Comparison of ENCODE assay signal across 9 mouse cellular contexts in genomic region chr4:123093064-123093776, GRCm38 (mm10). TPM values are rescaled to one million over a fixed set of nuclear protein-coding genes. Genes with fewer than 3 reads are reported as not detected.
DNase-seq lines count a peak whose midpoint lies in the region; ATAC-seq and TF ChIP-seq lines count a peak whose summit lies in the region.
"Had no signal": no experiment of that assay in that cellular context is flagged by ENCODE, and none has a peak within 500 bp of the region (broad histone marks: within the 10 kb centered on the region; RNA-seq: fewer than 3 reads in every experiment).

No protein-coding gene starts in this region.

- no peak for TF ChIP-seq CTCF in kidney, postnatal 0 days (IDR thresholded peaks at IDR 0.05; ENCODE audit: low read depth)

- no peak overlapping the region for H3K9ac ChIP-seq in kidney, postnatal 0 days (ENCODE audit: low read depth, low read length)
- H3K9ac ChIP-seq in embryonic facial prominence, embryonic 11.5 days (replicated peaks; ENCODE audit: low read length) = no peak overlapping the region
- H3K9ac ChIP-seq in hindbrain, embryonic 15.5 days = no peak overlapping the region
- H3K9ac ChIP-seq in midbrain, embryonic 11.5 days (ENCODE audit: low read length) = no peak overlapping the region
- H3K9ac ChIP-seq in forebrain, embryonic 15.5 days (replicated peaks) = no peak overlapping the region

- no peak overlapping the region for H3K4me3 ChIP-seq in kidney, postnatal 0 days (replicated peaks; ENCODE audit: low read depth, low read length)
- no peak overlapping the region for H3K4me3 ChIP-seq in embryonic facial prominence, embryonic 11.5 days (ENCODE audit: low read depth, low read length)
- H3K4me3 ChIP-seq in hindbrain, embryonic 15.5 days = no peak overlapping the region
- H3K4me3 ChIP-seq in midbrain, embryonic 11.5 days (ENCODE audit: low read depth, low read length) = no peak overlapping the region
- H3K4me3 ChIP-seq in forebrain, embryonic 15.5 days = no peak overlapping the region

- H3K27me3 ChIP-seq in kidney, postnatal 0 days (ENCODE audit: insufficient read depth, low read length) = no peaks in the 10 kb centered on the region
- no peaks in the 10 kb centered on the region for H3K27me3 ChIP-seq in embryonic facial prominence, embryonic 11.5 days (ENCODE audit: control insufficient read depth, insufficient read depth, low read length)
- H3K27me3 ChIP-seq in hindbrain, embryonic 15.5 days = no peaks in the 10 kb centered on the region
- H3K27me3 ChIP-seq in midbrain, embryonic 11.5 days (ENCODE audit: control insufficient read depth, insufficient read depth, low read length) = no peaks in the 10 kb centered on the region
- H3K27me3 ChIP-seq in forebrain, embryonic 15.5 days = no peaks in the 10 kb centered on the region

- intact Hi-C loops in left cerebral cortex, postnatal 4 days (cut with DNase I) = no loop called here

- ATAC-seq in kidney, postnatal 0 days (replicated peaks; ENCODE audit: low FRiP score, low read depth) = peak; percentile 80
- ATAC-seq in embryonic facial prominence, embryonic 11.5 days (replicated peaks; ENCODE audit: insufficient number of reproducible peaks, low FRiP score, low TSS enrichment, low read depth) = peak; percentile 78
- peak; percentile 68; the same call in 1 of the 2 replicates for ATAC-seq in hindbrain, embryonic 15.5 days (ENCODE audit: low FRiP score, low read depth)
- no peak for ATAC-seq in midbrain, embryonic 11.5 days (ENCODE audit: low FRiP score)
- no peak for ATAC-seq in forebrain, embryonic 15.5 days (replicated peaks)

- H3K4me2 ChIP-seq in kidney, postnatal 0 days (ENCODE audit: low read length) = peak overlapping the region; percentile 19; the same call in 1 of the 2 replicates
- no peak overlapping the region for H3K4me2 ChIP-seq in embryonic facial prominence, embryonic 11.5 days (ENCODE audit: low read depth, low read length)
- H3K4me2 ChIP-seq in hindbrain, embryonic 15.5 days = peak overlapping the region; percentile 15; the same call in 1 of the 2 replicates
- H3K4me2 ChIP-seq in midbrain, embryonic 11.5 days = no peak overlapping the region
- H3K4me2 ChIP-seq in forebrain, embryonic 15.5 days (replicated peaks) = no peak overlapping the region

- no peaks in the 10 kb centered on the region for H3K9me3 ChIP-seq in kidney, postnatal 0 days (replicated peaks; ENCODE audit: low read length)
- H3K9me3 ChIP-seq in embryonic facial prominence, embryonic 11.5 days (replicated peaks; ENCODE audit: control insufficient read depth, low read length) = no peaks in the 10 kb centered on the region
- no peaks in the 10 kb centered on the region for H3K9me3 ChIP-seq in hindbrain, embryonic 15.5 days
- no peaks in the 10 kb centered on the region for H3K9me3 ChIP-seq in midbrain, embryonic 11.5 days (ENCODE audit: control insufficient read depth, low read length)
- H3K9me3 ChIP-seq in forebrain, embryonic 15.5 days = no peaks in the 10 kb centered on the region

- DNase-seq in kidney, postnatal 0 days (ENCODE audit: low spot score) = peak; percentile 35
- DNase-seq in kidney, postnatal 10 days = no peak
- DNase-seq in embryonic facial prominence, embryonic 11.5 days (ENCODE audit: low spot score) = peak; percentile 55
- DNase-seq in lung, postnatal 14 days = peak; percentile 6
- DNase-seq in left cerebral cortex, postnatal 4 days = no peak
- DNase-seq in midbrain, embryonic 11.5 days (ENCODE audit: low spot score, missing footprints) = no peak
- DNase-seq: thymus, adult 2 months had no signal

- no peaks in the 10 kb centered on the region for H3K4me1 ChIP-seq in kidney, postnatal 0 days (replicated peaks; ENCODE audit: insufficient read depth, low read length)
- H3K4me1 ChIP-seq in embryonic facial prominence, embryonic 11.5 days (ENCODE audit: control insufficient read depth, insufficient read depth, low read length) = no peaks in the 10 kb centered on the region
- no peaks in the 10 kb centered on the region for H3K4me1 ChIP-seq in hindbrain, embryonic 15.5 days (replicated peaks)
- H3K4me1 ChIP-seq in midbrain, embryonic 11.5 days (ENCODE audit: control insufficient read depth, insufficient read depth, low read length) = no peaks in the 10 kb centered on the region
- H3K4me1 ChIP-seq in forebrain, embryonic 15.5 days = 0 out of 2 replicates have a peak, but pooled peaks cover 4% of the 10 kb centered on the region

- 0 out of 2 replicates have a peak overlapping the region, but pooled peaks have one; percentile 8 for H3K27ac ChIP-seq in kidney, postnatal 0 days
- no peak overlapping the region for H3K27ac ChIP-seq in embryonic facial prominence, embryonic 11.5 days (replicated peaks; ENCODE audit: low read depth, low read length)
- H3K27ac ChIP-seq in hindbrain, embryonic 15.5 days (replicated peaks) = no peak overlapping the region
- no peak overlapping the region for H3K27ac ChIP-seq in midbrain, embryonic 11.5 days (ENCODE audit: low read depth, low read length)
- H3K27ac ChIP-seq in forebrain, embryonic 15.5 days (replicated peaks) = no peak overlapping the region

- no peaks in the 10 kb centered on the region for H3K36me3 ChIP-seq in kidney, postnatal 0 days (ENCODE audit: insufficient read depth, low read length)
- no peaks in the 10 kb centered on the region for H3K36me3 ChIP-seq in embryonic facial prominence, embryonic 11.5 days (replicated peaks; ENCODE audit: control insufficient read depth, insufficient read depth, low read depth, low read length)
- H3K36me3 ChIP-seq in hindbrain, embryonic 15.5 days = no peaks in the 10 kb centered on the region
- H3K36me3 ChIP-seq in midbrain, embryonic 11.5 days (ENCODE audit: control insufficient read depth, insufficient read depth, low read length) = no peaks in the 10 kb centered on the region
- no peaks in the 10 kb centered on the region for H3K36me3 ChIP-seq in forebrain, embryonic 15.5 days

- 40% methylated on average over 17 of the region's 17 CpGs for WGBS in kidney, postnatal 0 days
- 49% methylated on average over 17 of the region's 17 CpGs for WGBS in embryonic facial prominence, embryonic 11.5 days
- 66% methylated on average over 17 of the region's 17 CpGs for WGBS in hindbrain, embryonic 15.5 days
- WGBS in midbrain, embryonic 11.5 days = 66% methylated on average over 17 of the region's 17 CpGs
- WGBS in forebrain, embryonic 15.5 days = 65% methylated on average over 17 of the region's 17 CpGs

RNA-seq across cellular contexts. Expression of gene Bmp8b, which starts 11.7 kb away (rescaled TPM):
- 0.34 and 0.38 TPM in 2 replicates for polyA plus RNA-seq in kidney, postnatal 0 days (2015; fragmentation: Nextera tagmentation; extraction: Ambion mirVana)
- polyA plus RNA-seq in embryonic facial prominence, embryonic 11.5 days (2014; fragmentation: Nextera tagmentation; extraction: Ambion mirVana) = 0.31 and 0.84 TPM in 2 replicates
- 0.34 and 0.71 TPM in 2 replicates for polyA plus RNA-seq in hindbrain, embryonic 15.5 days (2015; fragmentation: Nextera tagmentation; extraction: Ambion mirVana)
- total RNA-seq in left cerebral cortex, postnatal 4 days (2021) = under 1 TPM; 0.34 to 0.82 TPM
- 0.15 and 0.30 TPM in 2 replicates for polyA plus RNA-seq in midbrain, embryonic 11.5 days (2014; fragmentation: Nextera tagmentation; extraction: Ambion mirVana)
- 0.23 TPM in 1 of 2 replicates, not detected in the other for polyA plus RNA-seq in forebrain, embryonic 15.5 days (2015; fragmentation: Nextera tagmentation; extraction: Ambion mirVana)

RNA-seq across cellular contexts. Expression of gene Oxct2b, which starts 22.8 kb away (rescaled TPM):
- 0.17 and 0.20 TPM in 2 replicates for polyA plus RNA-seq in kidney, postnatal 0 days (2015; fragmentation: Nextera tagmentation; extraction: Ambion mirVana)
- polyA plus RNA-seq in embryonic facial prominence, embryonic 11.5 days (2014; fragmentation: Nextera tagmentation; extraction: Ambion mirVana) = 0.20 TPM in 1 of 2 replicates, not detected in the other
- polyA plus RNA-seq in hindbrain, embryonic 15.5 days (2015; fragmentation: Nextera tagmentation; extraction: Ambion mirVana) = 0.37 and 0.64 TPM in 2 replicates
- total RNA-seq in left cerebral cortex, postnatal 4 days (2021) = under 1 TPM in 1 of 2 experiments, not detected in 1; 0.77 TPM
- 0.18 TPM in 1 of 2 replicates, not detected in the other for polyA plus RNA-seq in midbrain, embryonic 11.5 days (2014; fragmentation: Nextera tagmentation; extraction: Ambion mirVana)
- polyA plus RNA-seq in forebrain, embryonic 15.5 days (2015; fragmentation: Nextera tagmentation; extraction: Ambion mirVana) = 0.17 and 0.19 TPM in 2 replicates

RNA-seq across cellular contexts. Expression of gene Ppie, which starts 46.5 kb away (rescaled TPM):
- 76.9 and 82.8 TPM in 2 replicates for polyA plus RNA-seq in kidney, postnatal 0 days (2015; fragmentation: Nextera tagmentation; extraction: Ambion mirVana)
- polyA plus RNA-seq in embryonic facial prominence, embryonic 11.5 days (2014; fragmentation: Nextera tagmentation; extraction: Ambion mirVana) = 129 TPM in 2 replicates
- 57.2 TPM in 2 replicates for polyA plus RNA-seq in hindbrain, embryonic 15.5 days (2015; fragmentation: Nextera tagmentation; extraction: Ambion mirVana)
- 10 to 100 TPM; 30.3 to 31.5 TPM for total RNA-seq in left cerebral cortex, postnatal 4 days (2021)
- 119 and 126 TPM in 2 replicates for polyA plus RNA-seq in midbrain, embryonic 11.5 days (2014; fragmentation: Nextera tagmentation; extraction: Ambion mirVana)
- polyA plus RNA-seq in forebrain, embryonic 15.5 days (2015; fragmentation: Nextera tagmentation; extraction: Ambion mirVana) = 71.1 and 71.7 TPM in 2 replicates

Comparison
In these comparisons a context has a peak if more than half of its experiments do, and no peak if none do; other contexts are left out.
1. DNase-seq: peak in kidney, postnatal 0 days (single experiment), embryonic facial prominence, embryonic 11.5 days (single experiment) and lung, postnatal 14 days (single experiment); none in kidney, postnatal 10 days (single experiment), left cerebral cortex, postnatal 4 days (single experiment) and midbrain, embryonic 11.5 days (single experiment).
2. ATAC-seq: peak in kidney, postnatal 0 days (single experiment), embryonic facial prominence, embryonic 11.5 days (single experiment) and hindbrain, embryonic 15.5 days (single experiment); none in midbrain, embryonic 11.5 days (single experiment) and forebrain, embryonic 15.5 days (single experiment).
3. H3K4me2 ChIP-seq: peak in kidney, postnatal 0 days (single experiment) and hindbrain, embryonic 15.5 days (single experiment); none in embryonic facial prominence, embryonic 11.5 days (single experiment), midbrain, embryonic 11.5 days (single experiment) and forebrain, embryonic 15.5 days (single experiment).